Mouse (Mus musculus) lung, embryonic 15.5 days (tissue): ENCODE data around the gene Kcnj6. TPM values are rescaled to one million over a fixed set of nuclear protein-coding genes. Genes with fewer than 3 reads are reported as not detected.

ENCODE experiments used
- ATAC-seq: fragments of 200-750 bp; cut with Nextera tagmentation; 2 replicates; pipeline ENCODE4 v1.8.0; 2017; ENCODE audit warnings: moderate number of reproducible peaks, borderline replicate concordance; ENCODE audit not compliant: low FRiP score, low TSS enrichment; ENCODE audit errors: extremely low read depth
- H3K27ac ChIP-seq: fragments of 300-500 bp; sonication (generic); 2 replicates; pipeline ENCODE4 v1.5.1; 2015; ENCODE audit warnings: moderate library complexity, mild to moderate bottlenecking, inconsistent platforms
- H3K27me3 ChIP-seq: fragments of 300-500 bp; sonication (generic); 2 replicates; pipeline ENCODE4 v1.6.1; 2015; ENCODE audit warnings: inconsistent platforms
- H3K36me3 ChIP-seq: fragments of 300-500 bp; sonication (generic); 2 replicates; pipeline ENCODE4 v1.6.1; 2015; ENCODE audit warnings: inconsistent platforms
- H3K4me1 ChIP-seq: fragments of 300-500 bp; sonication (generic); 2 replicates; pipeline ENCODE4 v1.6.1; 2015; ENCODE audit warnings: inconsistent platforms
- H3K4me2 ChIP-seq: fragments of 300-500 bp; sonication (generic); 2 replicates; pipeline ENCODE4 v1.6.1; 2015; ENCODE audit warnings: inconsistent platforms, mild to moderate bottlenecking, moderate library complexity
- H3K4me3 ChIP-seq: fragments of 300-500 bp; sonication (generic); 2 replicates; pipeline ENCODE4 v1.5.1; 2015; ENCODE audit warnings: mild to moderate bottlenecking, inconsistent platforms
- H3K9ac ChIP-seq: fragments of 300-500 bp; sonication (generic); 2 replicates; pipeline ENCODE4 v1.6.1; 2015; ENCODE audit warnings: inconsistent platforms
- H3K9me3 ChIP-seq: fragments of 300-500 bp; sonication (generic); 2 replicates; pipeline ENCODE4 v1.6.1; 2016; ENCODE audit warnings: inconsistent platforms
- WGBS: fragments of 180-500 bp; shearing (Covaris S2); methylation state at CpG from one replicate; pipeline ENCODE4 v1.1.7; 2015; 5-methylcytosine and 5-hydroxymethylcytosine counted together
- polyA plus RNA-seq: library from polyadenylated mRNA; unstranded; fragments of >200 nt; fragmentation: Nextera tagmentation; extraction: Ambion mirVana; gene quantifications from 2 replicates; pipeline ENCODE4 v1.2.1, GENCODE M21; 2015

The Kcnj6 gene
- polyA plus RNA-seq, 1 experiment from 2014 or later = not detected

- Histone ChIP-seq H3K4me2 (no peak overlapping the region), H3K9me3 (no peaks in the 10 kb centered on the region), H3K4me1 (peaks cover 6% of the 10 kb centered on the region; the same call in 1 of the 2 replicates), H3K27me3 (no peaks in the 10 kb centered on the region), H3K36me3 (no peaks in the 10 kb centered on the region), H3K9ac (no peak overlapping the region), H3K4me3 (no peak overlapping the region), H3K27ac (no peak overlapping the region)
- ATAC-seq = no peak
- WGBS = 81% methylated on average over 6 of the region's 6 CpGs
These were observed 268.3 kb downstream of the Kcnj6 start for GRCm38 (mm10) chr16:94729236-94729635.

- Histone ChIP-seq H3K27ac (no peak overlapping the region), H3K36me3 (no peaks in the 10 kb centered on the region), H3K9ac (peak overlapping the region; percentile 29), H3K9me3 (no peaks in the 10 kb centered on the region), H3K4me1 (peaks cover 6% of the 10 kb centered on the region; the same call in 1 of the 2 replicates), H3K4me3 (peak overlapping the region; percentile 51), H3K4me2 (peak overlapping the region; percentile 88), H3K27me3 (no peaks in the 10 kb centered on the region; the same call in 1 of the 2 replicates)
- ATAC-seq = no peak
- under 1% methylated on average over 18 of the region's 18 CpGs for WGBS
These were observed 272.7 kb downstream of the Kcnj6 start for GRCm38 (mm10) chr16:94724747-94725211.

- ATAC-seq = peak; percentile 87
These were observed 273.4 kb downstream of the Kcnj6 start for GRCm38 (mm10) chr16:94724061-94724596.

GRCm38 (mm10) chr16:94722936-94723335 is 274.6 kb downstream of the Kcnj6 start:
- no peaks in the 10 kb centered on the region for H3K9me3 ChIP-seq
- no peak overlapping the region for H3K9ac ChIP-seq
- no peak overlapping the region for H3K4me2 ChIP-seq
- no peak for ATAC-seq
- H3K36me3 ChIP-seq = no peaks in the 10 kb centered on the region
- H3K27ac ChIP-seq = no peak overlapping the region
- peaks cover 6% of the 10 kb centered on the region; the same call in 1 of the 2 replicates for H3K4me1 ChIP-seq
- no peaks in the 10 kb centered on the region; the same call in 1 of the 2 replicates for H3K27me3 ChIP-seq
- 74% methylated on average over 12 of the region's 12 CpGs for WGBS
- no peak overlapping the region for H3K4me3 ChIP-seq

More at GRCm38 (mm10) chr16:94724061-94724596, 273.4 kb downstream of the Kcnj6 start:
- Histone ChIP-seq H3K36me3 (no peaks in the 10 kb centered on the region), H3K27ac (0 out of 2 replicates have a peak overlapping the region, but pooled peaks have one; percentile 24), H3K4me2 (peak overlapping the region; percentile 88), H3K9ac (peak overlapping the region; percentile 29), H3K4me3 (peak overlapping the region; percentile 51), H3K4me1 (peaks cover 6% of the 10 kb centered on the region; the same call in 1 of the 2 replicates), H3K27me3 (no peaks in the 10 kb centered on the region; the same call in 1 of the 2 replicates), H3K9me3 (no peaks in the 10 kb centered on the region)
- WGBS = under 1% methylated on average over 23 of the region's 23 CpGs

- no peaks in the 10 kb centered on the region for H3K36me3 ChIP-seq
- ATAC-seq = no peak
- no peaks in the 10 kb centered on the region; the same call in 1 of the 2 replicates for H3K27me3 ChIP-seq
- no peak overlapping the region for H3K4me2 ChIP-seq
- 38% methylated on average over 10 of the region's 10 CpGs for WGBS
- H3K4me3 ChIP-seq = no peak overlapping the region
- H3K9ac ChIP-seq = no peak overlapping the region
- peaks cover 6% of the 10 kb centered on the region; the same call in 1 of the 2 replicates for H3K4me1 ChIP-seq
- H3K27ac ChIP-seq = no peak overlapping the region
- no peaks in the 10 kb centered on the region for H3K9me3 ChIP-seq
These were observed 275.9 kb downstream of the Kcnj6 start for GRCm38 (mm10) chr16:94721549-94722006.

- Histone ChIP-seq H3K4me2 (no peak overlapping the region), H3K4me3 (no peak overlapping the region), H3K9ac (no peak overlapping the region), H3K27ac (no peak overlapping the region), H3K27me3 (no peaks in the 10 kb centered on the region; the same call in 1 of the 2 replicates), H3K9me3 (no peaks in the 10 kb centered on the region), H3K4me1 (peaks cover 6% of the 10 kb centered on the region; the same call in 1 of the 2 replicates), H3K36me3 (no peaks in the 10 kb centered on the region)
- 62% methylated on average over 7 of the region's 7 CpGs for WGBS
- no peak for ATAC-seq
These were observed 276.9 kb downstream of the Kcnj6 start for GRCm38 (mm10) chr16:94720476-94721153.

- no peaks in the 10 kb centered on the region; the same call in 1 of the 2 replicates for H3K27me3 ChIP-seq
- H3K4me2 ChIP-seq = no peak overlapping the region
- H3K9ac ChIP-seq = no peak overlapping the region
- no peak overlapping the region for H3K4me3 ChIP-seq
- WGBS = 66% methylated on average over 4 of the region's 4 CpGs
- no peaks in the 10 kb centered on the region for H3K9me3 ChIP-seq
- ATAC-seq = no peak
- H3K4me1 ChIP-seq = peaks cover under 1% of the 10 kb centered on the region; the same call in 1 of the 2 replicates
- no peaks in the 10 kb centered on the region for H3K36me3 ChIP-seq
- H3K27ac ChIP-seq = no peak overlapping the region
These were observed 278.0 kb downstream of the Kcnj6 start for GRCm38 (mm10) chr16:94719488-94719887.

- H3K27me3 ChIP-seq = no peaks in the 10 kb centered on the region; the same call in 1 of the 2 replicates
- H3K27ac ChIP-seq = no peak overlapping the region
- no peak for ATAC-seq
- H3K4me2 ChIP-seq = no peak overlapping the region
- no peaks in the 10 kb centered on the region for H3K36me3 ChIP-seq
- WGBS = 61% methylated on average over 4 of the region's 4 CpGs
- no peak overlapping the region for H3K4me3 ChIP-seq
- H3K9ac ChIP-seq = no peak overlapping the region
- H3K4me1 ChIP-seq = no peaks in the 10 kb centered on the region; the same call in 1 of the 2 replicates
- H3K9me3 ChIP-seq = no peaks in the 10 kb centered on the region
These were observed 278.6 kb downstream of the Kcnj6 start for GRCm38 (mm10) chr16:94718919-94719318.

- no peak for ATAC-seq
- H3K36me3 ChIP-seq = no peaks in the 10 kb centered on the region
- H3K27me3 ChIP-seq = no peaks in the 10 kb centered on the region
- H3K9ac ChIP-seq = no peak overlapping the region
- H3K4me1 ChIP-seq = no peaks in the 10 kb centered on the region
- WGBS = 88% methylated on average over 11 of the region's 11 CpGs
- H3K4me2 ChIP-seq = no peak overlapping the region
- no peak overlapping the region for H3K27ac ChIP-seq
- no peak overlapping the region for H3K4me3 ChIP-seq
- no peaks in the 10 kb centered on the region for H3K9me3 ChIP-seq
These were observed 280.4 kb downstream of the Kcnj6 start for GRCm38 (mm10) chr16:94717051-94717450.

- H3K27ac ChIP-seq = no peak overlapping the region
- H3K9ac ChIP-seq = no peak overlapping the region
- no peaks in the 10 kb centered on the region for H3K36me3 ChIP-seq
- ATAC-seq = no peak
- H3K9me3 ChIP-seq = no peaks in the 10 kb centered on the region
- no peak overlapping the region for H3K4me3 ChIP-seq
- H3K4me1 ChIP-seq = no peaks in the 10 kb centered on the region
- no peak overlapping the region for H3K4me2 ChIP-seq
- no peaks in the 10 kb centered on the region for H3K27me3 ChIP-seq
- WGBS = 59% methylated on average over 14 of the region's 14 CpGs
These were observed 283.0 kb downstream of the Kcnj6 start for GRCm38 (mm10) chr16:94714483-94714882.

GRCm38 (mm10) chr16:94713480-94714094 is 283.9 kb downstream of the Kcnj6 start:
- no peak overlapping the region for H3K9ac ChIP-seq

More at GRCm38 (mm10) chr16:94713480-94714094, 283.9 kb downstream of the Kcnj6 start:
- WGBS = 7% methylated on average over 25 of the region's 25 CpGs
- H3K27me3 ChIP-seq = no peaks in the 10 kb centered on the region
- ATAC-seq = peak; percentile 88
- H3K9me3 ChIP-seq = no peaks in the 10 kb centered on the region
- H3K4me1 ChIP-seq = no peaks in the 10 kb centered on the region
- H3K36me3 ChIP-seq = no peaks in the 10 kb centered on the region
- H3K4me2 ChIP-seq = peak overlapping the region; percentile 59
- H3K27ac ChIP-seq = no peak overlapping the region
- H3K4me3 ChIP-seq = peak overlapping the region; percentile 26
